ENCODE assay signal across 10 mouse cellular contexts in the genomic region with DNA sequence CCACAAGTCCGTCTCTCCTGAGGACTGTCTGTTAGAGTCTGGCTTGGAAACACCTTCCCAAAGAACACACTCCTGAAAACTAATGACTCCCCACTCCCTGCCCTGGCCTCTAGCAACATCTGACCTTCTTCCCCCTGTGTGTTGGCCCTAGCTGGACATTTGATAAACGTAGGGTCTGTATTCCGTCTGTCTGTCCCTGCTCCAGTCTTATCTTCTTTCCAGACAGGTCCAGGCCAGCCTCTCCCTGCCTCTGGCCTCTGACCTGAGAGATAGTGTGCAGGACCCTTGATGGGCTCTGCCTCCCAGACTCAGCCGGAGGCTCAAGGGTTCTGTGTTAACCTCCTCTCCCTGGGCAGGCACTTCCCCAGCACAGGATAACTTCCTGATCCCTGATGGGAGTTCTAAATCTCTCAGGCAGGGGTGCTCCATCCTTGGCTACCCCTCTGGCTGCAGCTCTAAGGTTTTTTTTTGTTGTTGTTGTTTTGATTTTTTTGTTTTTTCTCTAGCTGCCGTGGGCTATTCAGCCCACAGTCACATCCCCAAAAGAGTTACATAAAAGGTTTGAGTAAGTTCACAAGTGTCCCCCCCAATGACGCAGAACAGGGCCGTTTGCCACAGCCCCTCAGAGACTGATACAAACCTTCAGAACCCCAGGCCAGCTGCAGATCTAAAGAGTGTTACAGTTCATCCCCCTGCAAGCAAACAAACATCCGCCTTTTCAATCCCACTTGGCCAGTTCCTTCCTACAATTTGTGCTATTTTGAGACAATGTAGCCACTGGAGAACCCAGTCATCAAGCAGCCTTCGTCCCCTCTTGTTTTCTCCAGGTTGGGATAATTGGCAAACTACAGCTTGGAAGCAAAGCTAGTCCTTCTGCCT. TPM values are rescaled to one million over a fixed set of nuclear protein-coding genes. Genes with fewer than 3 reads are reported as not detected.
A peak's percentile ranks its signal among the peaks of the same experiment; 100 is the strongest.
DNase-seq lines count a peak whose midpoint lies in the region; ATAC-seq and TF ChIP-seq lines count a peak whose summit lies in the region.
"Had no signal": no experiment of that assay in that cellular context is flagged by ENCODE, and none has a peak within 500 bp of the region (broad histone marks: within the 10 kb centered on the region; RNA-seq: fewer than 3 reads in every experiment).

No protein-coding gene starts in this region.

- H3K27me3 ChIP-seq in heart, embryonic 13.5 days (replicated peaks), result 0 out of 2 replicates have a peak, but pooled peaks cover 6% of the 10 kb centered on the region
- H3K27me3 ChIP-seq in neural tube, embryonic 14.5 days (ENCODE audit: control insufficient read depth, insufficient read depth, low read length), result no peaks in the 10 kb centered on the region
- H3K27me3 ChIP-seq in cerebellum, adult 2 months (ENCODE audit: control insufficient read depth, insufficient read depth, low read length), result no peaks in the 10 kb centered on the region

- H3K4me3 ChIP-seq in heart, embryonic 13.5 days, result no peak overlapping the region
- no peak overlapping the region for H3K4me3 ChIP-seq in neural tube, embryonic 14.5 days (ENCODE audit: low read depth, low read length)
- H3K4me3 ChIP-seq in cerebellum, adult 2 months (replicated peaks; ENCODE audit: insufficient read depth, low read depth, low read length), result no peak overlapping the region

- WGBS in heart, embryonic 13.5 days, result 29% methylated on average over 9 of the region's 9 CpGs
- 40% methylated on average over 9 of the region's 9 CpGs for WGBS in neural tube, embryonic 14.5 days
- WGBS in cerebellum, adult 2 months, result 87% methylated on average over 9 of the region's 9 CpGs

- peaks cover 40% of the 10 kb centered on the region for H3K4me1 ChIP-seq in heart, embryonic 13.5 days
- 0 out of 2 replicates have a peak, but pooled peaks cover under 1% of the 10 kb centered on the region for H3K4me1 ChIP-seq in neural tube, embryonic 14.5 days (ENCODE audit: control insufficient read depth, insufficient read depth, low read length)
- H3K4me1 ChIP-seq in cerebellum, adult 2 months (ENCODE audit: control insufficient read depth, insufficient read depth, low read length), result peaks cover 14% of the 10 kb centered on the region

- TF ChIP-seq CTCF in cerebellum, adult 2 months (IDR thresholded peaks at IDR 0.05; ENCODE audit: borderline replicate concordance, insufficient read depth, low read depth, low read length), result no peak

- no peaks in the 10 kb centered on the region for H3K36me3 ChIP-seq in heart, embryonic 13.5 days
- no peaks in the 10 kb centered on the region for H3K36me3 ChIP-seq in neural tube, embryonic 14.5 days (ENCODE audit: control insufficient read depth, insufficient read depth, low read length)

- intact Hi-C loops in heart, postnatal 25 days (cut with DNase I), result no loop called here

- H3K4me2 ChIP-seq in heart, embryonic 13.5 days, result no peak overlapping the region
- no peak overlapping the region for H3K4me2 ChIP-seq in neural tube, embryonic 14.5 days (ENCODE audit: low read depth, low read length)

- DNase-seq in heart, adult 18-20 months, result peak; percentile 59 to 71
- no peak for DNase-seq in heart, postnatal 25 days (ENCODE audit: low spot score)
- peak; percentile 48 for DNase-seq in lung, postnatal 10 days
- no peak for DNase-seq in lung, postnatal 14 days
- no peak for DNase-seq in cerebellum, adult 2 months
- no peak for DNase-seq in adrenal gland, postnatal 14 days

- no peak for TF ChIP-seq POLR2A in cerebellum, adult 2 months (IDR thresholded peaks at IDR 0.05; ENCODE audit: borderline replicate concordance, insufficient read depth, low read length)

- ATAC-seq in heart, embryonic 13.5 days (ENCODE audit: extremely low read depth, insufficient number of reproducible peaks, low FRiP score, low TSS enrichment), result no peak
- no peak for ATAC-seq in neural tube, embryonic 14.5 days (ENCODE audit: low read depth)

- H3K9ac ChIP-seq in heart, embryonic 13.5 days, result 0 out of 2 replicates have a peak overlapping the region, but pooled peaks have one; percentile 6
- H3K9ac ChIP-seq in neural tube, embryonic 14.5 days (replicated peaks; ENCODE audit: low read depth, low read length), result no peak overlapping the region

- H3K9me3 ChIP-seq in heart, embryonic 13.5 days, result no peaks in the 10 kb centered on the region
- no peaks in the 10 kb centered on the region for H3K9me3 ChIP-seq in neural tube, embryonic 14.5 days (ENCODE audit: control insufficient read depth, low read length)

- H3K27ac ChIP-seq in heart, embryonic 13.5 days (replicated peaks), result peak overlapping the region; percentile 78
- peak overlapping the region; percentile 34; the same call in 1 of the 2 replicates for H3K27ac ChIP-seq in neural tube, embryonic 14.5 days (ENCODE audit: low read depth, low read length)
- no peak overlapping the region for H3K27ac ChIP-seq in cerebellum, adult 2 months (ENCODE audit: insufficient read depth, low read length)

RNA-seq across cellular contexts. Expression of a gene that starts 23.9 kb away (rescaled TPM):
- 10 to 100 TPM; 19.2 to 21.1 TPM for total RNA-seq in heart, adult 18-20 months (2021)
- 10 to 100 TPM; 21.3 to 26.1 TPM for total RNA-seq in heart, postnatal 25 days (2021)
- polyA plus RNA-seq in heart, embryonic 13.5 days (2015; fragmentation: Nextera tagmentation; extraction: Ambion mirVana), result 14.4 and 14.8 TPM in 2 replicates
- 2.1 and 2.5 TPM in 2 replicates for polyA plus RNA-seq in neural tube, embryonic 14.5 days (2014; fragmentation: Nextera tagmentation; extraction: Ambion mirVana)
- polyA plus RNA-seq in cerebellum, adult 2 months (2012; rRNA removed), result 4.9 and 5.2 TPM in 2 replicates
- 18.2 and 20.7 TPM in 2 replicates for total RNA-seq in adrenal gland, postnatal 14 days (2021)

RNA-seq across cellular contexts. Expression of a gene that starts 29.6 kb away (rescaled TPM):
- not detected for total RNA-seq in heart, adult 18-20 months (2021)
- not detected for total RNA-seq in heart, postnatal 25 days (2021)
- polyA plus RNA-seq in heart, embryonic 13.5 days (2015; fragmentation: Nextera tagmentation; extraction: Ambion mirVana), result not detected in 2 replicates
- 0.14 TPM in 1 of 2 replicates, not detected in the other for polyA plus RNA-seq in neural tube, embryonic 14.5 days (2014; fragmentation: Nextera tagmentation; extraction: Ambion mirVana)
- polyA plus RNA-seq in cerebellum, adult 2 months (2012; rRNA removed), result 0.10 and 0.18 TPM in 2 replicates
- not detected in 2 replicates for total RNA-seq in adrenal gland, postnatal 14 days (2021)
- polyA plus RNA-seq: large intestine, adult 2 months; stomach, embryonic 14.5 days had no signal

Comparison
In these comparisons a context has a peak if more than half of its experiments do, and no peak if none do; other contexts are left out.
1. DNase-seq: peak in heart, adult 18-20 months (2 of 2) and lung, postnatal 10 days (single experiment); none in heart, postnatal 25 days (single experiment), lung, postnatal 14 days (single experiment), cerebellum, adult 2 months (0 of 2) and adrenal gland, postnatal 14 days (single experiment).